Mouse (Mus musculus) liver, postnatal 0 days (tissue): ENCODE measurements around the gene Sel1l2.

ENCODE experiments used
- CTCF ChIP-seq: sonication (generic); IDR thresholded peaks from 2 replicates; pipeline ENCODE4 v1.5.1; 2016; ENCODE audit warnings: antibody characterized with exemption, low read depth
- EP300 ChIP-seq: IDR thresholded peaks from 2 replicates; pipeline ENCODE4 v1.6.1; 2016; ENCODE audit warnings: antibody characterized with exemption, low read depth, mild to moderate bottlenecking

DNA sequence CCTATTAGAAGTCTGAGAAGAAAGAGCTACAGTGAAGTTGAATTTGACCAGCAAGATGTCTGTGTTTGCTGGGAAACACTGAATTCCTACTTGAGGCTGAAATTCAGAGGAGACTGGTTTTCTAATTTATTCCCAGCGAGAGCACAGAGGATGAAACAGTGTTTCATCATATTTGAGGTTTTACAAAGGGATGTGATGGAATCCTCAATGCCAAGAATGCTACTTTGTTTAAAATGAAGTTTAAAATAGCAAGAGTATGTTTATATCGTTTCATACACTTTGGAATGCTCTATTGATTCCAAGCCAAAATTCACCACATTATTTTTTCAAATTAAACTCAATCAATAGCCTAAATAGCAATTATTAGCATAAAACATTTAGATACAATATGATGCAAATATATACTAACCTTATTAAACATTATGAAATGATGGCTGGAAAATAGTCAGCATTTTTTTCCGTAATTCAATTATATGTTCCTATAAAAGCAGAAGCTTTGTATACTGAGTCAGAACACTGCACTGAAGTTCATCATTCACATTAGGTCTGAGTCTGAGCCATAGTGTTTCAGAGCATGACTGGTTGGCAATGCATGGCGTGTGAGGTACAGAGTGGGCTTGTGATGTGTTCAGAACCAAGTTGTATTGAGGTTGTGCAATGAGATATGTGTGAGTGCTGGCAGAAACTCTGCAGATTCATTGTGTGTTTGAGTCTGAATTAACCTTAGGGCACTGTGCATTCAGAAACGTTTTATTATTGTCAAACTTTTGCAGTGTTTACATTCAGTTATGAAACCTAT is 58.8 kb downstream of the Sel1l2 start:
- TF ChIP-seq CTCF, result no peak
- no peak for TF ChIP-seq EP300
